In the genomic region with DNA sequence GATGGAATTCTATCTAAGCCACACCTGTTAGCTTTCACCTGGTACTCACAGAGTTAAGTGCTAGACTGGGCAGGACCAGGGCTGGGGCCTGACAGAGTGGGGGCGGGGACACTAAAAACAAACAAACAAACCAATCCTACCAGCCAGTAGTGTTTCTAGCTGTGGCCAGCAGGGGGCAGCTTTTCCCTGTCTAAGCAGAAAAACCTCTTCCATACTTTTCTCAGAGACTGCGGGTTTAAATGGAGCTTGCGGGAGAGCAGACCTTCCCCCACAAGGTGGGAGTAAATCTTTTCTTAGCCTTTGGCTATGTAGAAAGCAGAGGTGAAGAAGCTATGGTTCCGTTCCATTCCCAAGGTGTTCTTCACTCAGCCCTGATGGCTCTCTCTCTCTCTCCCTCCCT, we compare ENCODE assay signal across 8 mouse cellular contexts.
A peak's percentile ranks its signal among the peaks of the same experiment; 100 is the strongest.
DNase-seq lines count a peak whose midpoint lies in the region; ATAC-seq lines count a peak whose summit lies in the region.

No protein-coding gene starts in this region.

- intact Hi-C loops in left cerebral cortex, postnatal 14 days (cut with DNase I): loop anchor here (5.0 to 10.0 kb wide), 2 partner anchors 244 to 716 kb away; partner anchors contain the start of gene Wdr95

- H3K4me3 ChIP-seq in intestine, embryonic 16.5 days (ENCODE audit: low read length): no peak overlapping the region
- no peak overlapping the region for H3K4me3 ChIP-seq in midbrain, embryonic 16.5 days (ENCODE audit: low read depth, low read length)

- ATAC-seq in intestine, embryonic 16.5 days: 0 out of 2 replicates have a peak, but pooled peaks have one; percentile 3
- ATAC-seq in midbrain, embryonic 16.5 days: peak; percentile 71

- peak; percentile 55 for DNase-seq in ovary, postnatal 14 days (ENCODE audit: low spot score)
- no peak for DNase-seq in ovary, postnatal 10 days (ENCODE audit: low spot score)
- DNase-seq in cerebellum, postnatal 10 days: peak; percentile 87 to 91
- DNase-seq in frontal cortex, postnatal 25 days (ENCODE audit: low spot score in 2 of 2): peak; percentile 52 to 57
- peak; percentile 74 to 83 for DNase-seq in left cerebral cortex, postnatal 14 days (ENCODE audit: low spot score in 2 of 2)
- DNase-seq in testis, postnatal 10 days (ENCODE audit: low spot score): peak; percentile 85

- 3% methylated on average over 4 of the region's 4 CpGs for WGBS in intestine, embryonic 16.5 days
- 3% methylated on average over 4 of the region's 4 CpGs for WGBS in midbrain, embryonic 16.5 days

- H3K27me3 ChIP-seq in intestine, embryonic 16.5 days (replicated peaks; ENCODE audit: control insufficient read depth, insufficient read depth, low read length): no peaks in the 10 kb centered on the region
- H3K27me3 ChIP-seq in midbrain, embryonic 16.5 days (ENCODE audit: control insufficient read depth, insufficient read depth, low read depth, low read length): no peaks in the 10 kb centered on the region

- no peaks in the 10 kb centered on the region for H3K36me3 ChIP-seq in intestine, embryonic 16.5 days (ENCODE audit: control insufficient read depth, insufficient read depth, low read length)
- H3K36me3 ChIP-seq in midbrain, embryonic 16.5 days (ENCODE audit: control insufficient read depth, insufficient read depth, low read length): no peaks in the 10 kb centered on the region

- no peak overlapping the region for H3K9ac ChIP-seq in intestine, embryonic 16.5 days (ENCODE audit: low read depth, low read length)
- H3K9ac ChIP-seq in midbrain, embryonic 16.5 days (ENCODE audit: low read depth, low read length): no peak overlapping the region

- no peak overlapping the region for H3K4me2 ChIP-seq in intestine, embryonic 16.5 days (ENCODE audit: low read depth, low read length)
- peak overlapping the region; percentile 41 for H3K4me2 ChIP-seq in midbrain, embryonic 16.5 days (ENCODE audit: low read length)

- peaks cover 6% of the 10 kb centered on the region; the same call in 1 of the 2 replicates for H3K4me1 ChIP-seq in intestine, embryonic 16.5 days (ENCODE audit: control insufficient read depth, insufficient read depth, low read length)
- H3K4me1 ChIP-seq in midbrain, embryonic 16.5 days (ENCODE audit: control insufficient read depth, insufficient read depth, low read length): peaks cover 3% of the 10 kb centered on the region; the same call in 1 of the 2 replicates

- no peaks in the 10 kb centered on the region for H3K9me3 ChIP-seq in intestine, embryonic 16.5 days (ENCODE audit: control insufficient read depth, low read length)
- no peaks in the 10 kb centered on the region for H3K9me3 ChIP-seq in midbrain, embryonic 16.5 days (replicated peaks; ENCODE audit: control insufficient read depth, low read length, poor library complexity, severe bottlenecking)

- H3K27ac ChIP-seq in intestine, embryonic 16.5 days (ENCODE audit: low read length): no peak overlapping the region
- no peak overlapping the region for H3K27ac ChIP-seq in midbrain, embryonic 16.5 days (ENCODE audit: low read length)
